Mouse (Mus musculus) thymus, adult 18-20 months (tissue): ENCODE results near the gene Ptprq.

ENCODE experiments used
- DNase-seq, 2 experiments: peaks; one replicate each; pipeline ENCODE4 v3.0.0; 2022; ENCODE audit warnings: mixed read lengths in 2 of 2

Gene Ptprq

DNA sequence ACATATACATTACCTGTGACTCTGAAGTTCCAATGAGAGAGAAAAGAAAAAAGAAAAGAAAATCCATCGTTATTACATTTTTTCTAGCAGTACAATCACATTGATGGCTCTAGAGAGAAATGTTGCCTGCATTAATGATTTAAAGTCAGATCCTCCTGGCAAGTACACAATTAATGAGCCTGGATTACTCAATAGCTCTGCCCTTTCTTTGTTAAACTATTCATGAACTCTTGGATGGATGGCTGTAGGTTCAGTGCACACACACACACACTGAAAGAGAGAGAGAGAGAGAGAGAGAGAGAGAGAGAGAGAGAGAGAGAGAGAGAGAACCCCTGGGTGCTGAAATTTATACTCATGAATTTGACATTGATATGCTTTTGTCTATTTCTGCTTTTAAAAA, at the start of gene Ptprq:
Gene Ptprq, minus strand, starts transcription at position 246 of the 400 bp plus-strand sequence.
- DNase-seq = no peak

DNA sequence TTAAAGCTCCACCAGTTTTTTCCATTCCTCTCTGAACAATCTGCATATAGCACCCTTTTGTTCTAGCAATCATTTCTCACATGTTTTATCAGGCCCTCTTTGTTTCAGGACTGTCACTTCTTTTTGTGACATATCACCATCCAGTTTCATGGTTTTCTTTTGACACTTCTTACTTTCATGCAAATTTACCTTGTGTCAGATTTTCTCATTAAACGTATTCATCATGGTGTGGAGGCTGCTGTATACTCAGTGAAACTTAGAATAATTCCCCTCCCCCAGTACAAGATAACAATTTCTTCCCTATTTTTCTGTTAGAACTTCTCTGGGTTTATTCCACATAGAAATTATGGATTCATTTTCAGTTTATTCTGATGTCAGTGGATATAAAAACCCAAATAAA, 39.8 kb upstream of the Ptprq start:
- no peak for DNase-seq

DNA sequence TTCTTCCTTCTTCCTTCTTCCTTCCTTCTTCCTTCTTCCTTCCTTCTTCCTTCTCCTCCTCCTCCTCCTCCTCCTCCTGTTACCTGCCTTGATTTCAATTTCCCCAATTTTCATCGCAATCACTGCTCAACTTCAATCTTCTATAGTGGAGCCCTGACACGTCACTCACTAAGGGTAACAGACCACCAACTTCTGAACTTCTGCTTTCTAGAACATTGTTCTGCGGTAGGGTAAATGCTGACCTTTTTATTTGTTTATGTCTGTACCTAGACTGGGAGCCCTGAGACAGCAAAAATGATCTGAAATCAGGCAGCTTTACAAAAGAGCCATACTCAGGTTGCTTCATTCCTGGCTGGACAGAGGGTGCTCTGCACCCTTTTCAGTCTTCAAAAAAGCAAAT, 33.6 kb upstream of the Ptprq start:
- no peak for DNase-seq

- DNase-seq = no peak
Observed at GRCm38 (mm10) chr10:107752351-107753143, 32.7 kb upstream of the Ptprq start.

- DNase-seq = no peak
Observed at GRCm38 (mm10) chr10:107751944-107752343, 32.1 kb upstream of the Ptprq start.

- no peak for DNase-seq
Observed at GRCm38 (mm10) chr10:107747566-107747965, 27.7 kb upstream of the Ptprq start.

- no peak for DNase-seq
Observed at GRCm38 (mm10) chr10:107746717-107747116, 26.9 kb upstream of the Ptprq start.

GRCm38 (mm10) chr10:107739815-107740214, 20.0 kb upstream of the Ptprq start:
- DNase-seq = no peak

DNA sequence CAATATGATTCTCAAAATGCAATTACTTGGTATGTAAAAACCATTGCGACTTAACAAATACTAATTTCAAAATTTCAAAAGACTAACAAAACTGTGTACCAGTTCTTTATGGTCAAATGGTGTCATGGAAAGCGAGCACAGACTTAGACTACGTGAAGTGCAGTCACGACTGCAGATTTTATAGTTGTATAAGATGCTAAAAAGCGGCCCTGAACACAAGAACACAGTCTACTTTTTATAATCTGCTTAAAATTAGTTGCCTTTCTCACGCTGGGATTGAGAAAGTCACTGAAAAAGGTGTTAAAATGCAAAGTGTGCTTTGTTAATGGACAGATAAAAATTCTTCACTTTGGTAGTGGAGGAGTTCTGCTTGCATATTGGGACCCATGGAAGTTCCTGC, 17.9 kb upstream of the Ptprq start:
- no peak for DNase-seq

- DNase-seq = no peak
Observed at GRCm38 (mm10) chr10:107735448-107735847, 15.6 kb upstream of the Ptprq start.

GRCm38 (mm10) chr10:107734327-107734726, 14.5 kb upstream of the Ptprq start:
- DNase-seq = no peak

- DNase-seq = no peak
Observed at GRCm38 (mm10) chr10:107725631-107726030, 5.8 kb upstream of the Ptprq start.

- DNase-seq = no peak
Observed at GRCm38 (mm10) chr10:107704443-107704842, 15.4 kb downstream of the Ptprq start.

DNA sequence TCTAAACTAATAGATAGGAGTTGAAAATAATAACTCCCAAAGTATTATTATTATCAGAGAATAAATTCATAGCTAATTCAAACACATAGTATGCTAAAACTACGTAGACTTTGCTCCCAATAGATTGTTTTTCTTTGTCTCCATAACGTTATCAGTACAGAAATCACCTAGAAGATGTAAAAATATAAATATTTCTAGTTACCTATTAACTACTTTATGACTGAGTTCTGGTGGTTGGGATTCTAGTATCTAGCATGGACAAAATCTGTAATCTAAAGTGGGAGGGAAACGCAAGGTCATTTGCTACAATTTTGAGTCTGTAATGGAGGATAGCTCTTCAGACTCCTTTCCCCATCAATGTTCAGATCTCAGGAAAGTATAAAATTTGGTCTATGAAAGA, 18.9 kb downstream of the Ptprq start:
- no peak for DNase-seq

- no peak for DNase-seq
Observed at GRCm38 (mm10) chr10:107698716-107699115, 21.1 kb downstream of the Ptprq start.

GRCm38 (mm10) chr10:107697177-107697576, 22.7 kb downstream of the Ptprq start:
- DNase-seq = no peak

DNA sequence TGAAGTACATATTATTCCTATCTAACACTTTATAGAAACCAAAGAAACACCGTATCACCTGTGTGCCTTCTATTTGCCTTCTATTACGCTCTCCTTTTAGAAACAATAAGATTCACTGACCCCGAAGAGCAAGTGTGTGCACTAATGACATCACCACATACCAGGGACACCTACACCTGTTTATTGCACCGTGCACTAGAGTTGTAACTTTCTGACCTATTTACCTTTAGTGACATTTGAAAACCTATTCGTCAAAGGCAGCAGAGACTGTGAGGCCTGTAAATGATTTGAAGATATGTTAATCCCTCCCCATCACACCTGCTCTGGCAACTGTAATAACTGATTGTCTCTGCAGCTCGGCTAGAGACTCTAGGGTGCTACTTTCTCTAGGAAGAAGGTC, 32.5 kb downstream of the Ptprq start:
- no peak for DNase-seq

GRCm38 (mm10) chr10:107675994-107676393, 43.9 kb downstream of the Ptprq start:
- no peak for DNase-seq

GRCm38 (mm10) chr10:107668374-107669094, 51.3 kb downstream of the Ptprq start:
- DNase-seq = no peak

GRCm38 (mm10) chr10:107662372-107663065, 57.3 kb downstream of the Ptprq start:
- DNase-seq = no peak

GRCm38 (mm10) chr10:107661970-107662369, 57.9 kb downstream of the Ptprq start:
- DNase-seq = no peak

GRCm38 (mm10) chr10:107659141-107659540, 60.7 kb downstream of the Ptprq start:
- DNase-seq = no peak

DNA sequence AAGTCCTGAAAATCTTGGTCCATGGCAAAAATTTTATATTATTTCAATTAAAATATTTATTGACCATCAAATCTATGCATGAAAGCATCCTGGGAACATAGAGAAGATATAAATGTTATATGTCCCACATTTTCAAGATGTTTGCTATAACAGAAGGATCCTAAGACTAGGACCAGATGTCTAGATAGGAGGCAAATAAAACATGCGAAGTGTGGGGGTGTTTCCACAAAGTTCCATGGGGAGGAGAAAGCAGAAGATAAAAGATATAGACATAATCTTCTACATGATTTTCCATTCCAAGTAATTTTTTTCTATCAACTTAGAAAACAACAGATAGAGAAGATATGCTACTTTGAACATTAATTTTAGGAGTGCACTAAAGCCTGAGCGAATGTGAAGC, 70.2 kb downstream of the Ptprq start:
- DNase-seq = no peak

DNA sequence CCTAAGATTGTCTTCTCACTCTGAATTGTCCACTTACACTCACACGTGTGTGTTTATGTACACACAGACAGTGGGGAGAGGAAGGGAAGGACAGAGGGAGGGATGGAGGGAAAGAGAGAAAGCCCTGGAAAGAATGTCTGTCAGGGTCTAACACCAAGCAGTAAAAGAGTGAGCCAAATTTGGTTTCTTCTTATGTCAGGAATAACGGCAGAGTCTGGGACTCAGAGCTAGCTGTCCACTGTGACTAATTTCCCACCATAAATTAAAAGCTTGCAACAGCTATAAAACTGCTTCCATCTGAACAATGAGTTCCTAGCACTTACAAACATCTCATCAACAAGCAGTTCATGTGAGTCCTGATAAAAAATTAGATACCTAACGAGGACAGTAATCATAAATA, 91.7 kb downstream of the Ptprq start:
- DNase-seq = no peak
